Mouse (Mus musculus): ENCODE measurements around the gene Lrrc29. TPM values are rescaled to one million over a fixed set of nuclear protein-coding genes. Genes with fewer than 3 reads are reported as not detected.
A peak's percentile ranks its signal among the peaks of the same experiment; 100 is the strongest.

Gene Lrrc29
- polyA plus RNA-seq (2015; fragmentation: Nextera tagmentation; extraction: Ambion mirVana), result 4.2 and 7.5 TPM in 2 replicates

- H3K9me3 ChIP-seq (ENCODE audit: low read length), result no peaks in the 10 kb centered on the region
- ATAC-seq (peak; percentile 92), DNase-seq (ENCODE audit: low spot score) (peak; percentile 99)
- H3K9ac ChIP-seq (replicated peaks; ENCODE audit: low read depth), result peak within 1 kb of the TSS; percentile 84
- peak within 1 kb of the TSS; percentile 82 for H3K4me3 ChIP-seq (ENCODE audit: low read depth, low read length)
- H3K4me2 ChIP-seq (replicated peaks; ENCODE audit: low read depth, low read length), result peak within 1 kb of the TSS; percentile 79
- H3K27ac ChIP-seq (ENCODE audit: low read length), result peak within 1 kb of the TSS; percentile 80
- TF ChIP-seq EP300 (IDR thresholded peaks at IDR 0.05), result no peak
- peak; percentile 81 for TF ChIP-seq CTCF (IDR thresholded peaks at IDR 0.05)
- H3K27me3 ChIP-seq (replicated peaks; ENCODE audit: insufficient read depth, low read length), result no peaks in the 10 kb centered on the region
- H3K36me3 ChIP-seq (ENCODE audit: insufficient read depth, low read length), result peaks cover 27% of the 10 kb centered on the region
- H3K4me1 ChIP-seq (ENCODE audit: insufficient read depth, low read depth, low read length), result peaks cover 8% of the 10 kb centered on the region; the same call in 1 of the 2 replicates
- WGBS, result under 1% methylated on average over 36 of the region's 36 CpGs
Observed at GRCm38 (mm10) chr8:105326141-105326672, at the start of gene Lrrc29, which contains the start of gene Tmem208. Lrrc29 (minus strand) TSS chr8:105326278. Tmem208 (plus strand) TSS chr8:105326354.

GRCm38 (mm10) chr8:105374513-105374966 is 48.5 kb upstream of the Lrrc29 start:
- Histone ChIP-seq H3K4me2 (replicated peaks; ENCODE audit: low read depth, low read length) (peak overlapping the region; percentile 27; the same call in 1 of the 2 replicates), H3K27me3 (replicated peaks; ENCODE audit: insufficient read depth, low read length) (no peaks in the 10 kb centered on the region), H3K9ac (replicated peaks; ENCODE audit: low read depth) (no peak overlapping the region), H3K27ac (ENCODE audit: low read length) (no peak overlapping the region), H3K9me3 (ENCODE audit: low read length) (no peaks in the 10 kb centered on the region), H3K4me1 (ENCODE audit: insufficient read depth, low read depth, low read length) (0 out of 2 replicates have a peak, but pooled peaks cover 3% of the 10 kb centered on the region), H3K4me3 (ENCODE audit: low read depth, low read length) (no peak overlapping the region), H3K36me3 (ENCODE audit: insufficient read depth, low read length) (no peaks in the 10 kb centered on the region)
- TF ChIP-seq CTCF (IDR thresholded peaks at IDR 0.05) (peak; percentile 82), EP300 (IDR thresholded peaks at IDR 0.05) (no peak)
- peak; percentile 55 for DNase-seq (ENCODE audit: low spot score)
- peak; percentile 70 for ATAC-seq
- 38% methylated on average over 33 of the region's 33 CpGs for WGBS

- Histone ChIP-seq H3K27me3 (replicated peaks; ENCODE audit: insufficient read depth, low read length) (no peaks in the 10 kb centered on the region), H3K4me2 (replicated peaks; ENCODE audit: low read depth, low read length) (no peak within 1 kb of the TSS), H3K27ac (ENCODE audit: low read length) (no peak within 1 kb of the TSS), H3K36me3 (ENCODE audit: insufficient read depth, low read length) (no peaks in the 10 kb centered on the region), H3K9ac (replicated peaks; ENCODE audit: low read depth) (no peak within 1 kb of the TSS), H3K9me3 (ENCODE audit: low read length) (no peaks in the 10 kb centered on the region), H3K4me3 (ENCODE audit: low read depth, low read length) (no peak within 1 kb of the TSS), H3K4me1 (ENCODE audit: insufficient read depth, low read depth, low read length) (no peaks in the 10 kb centered on the region)
- WGBS, result 34% methylated on average over 2 of the region's 2 CpGs
- DNase-seq (ENCODE audit: low spot score) (no peak), ATAC-seq (no peak)
- TF ChIP-seq EP300 (IDR thresholded peaks at IDR 0.05) (no peak), CTCF (IDR thresholded peaks at IDR 0.05) (no peak)
Observed at GRCm38 (mm10) chr8:105373032-105373431, 47.0 kb upstream of the Lrrc29 start, which contains the start of gene Plekhg4. Plekhg4 (plus strand) TSS chr8:105373274.

GRCm38 (mm10) chr8:105372473-105372872 is 46.4 kb upstream of the Lrrc29 start:
- no peaks in the 10 kb centered on the region for H3K36me3 ChIP-seq (ENCODE audit: insufficient read depth, low read length)
- H3K27ac ChIP-seq (ENCODE audit: low read length), result no peak overlapping the region
- no peaks in the 10 kb centered on the region for H3K4me1 ChIP-seq (ENCODE audit: insufficient read depth, low read depth, low read length)
- no peak overlapping the region for H3K4me3 ChIP-seq (ENCODE audit: low read depth, low read length)
- H3K9me3 ChIP-seq (ENCODE audit: low read length), result no peaks in the 10 kb centered on the region
- ATAC-seq (no peak), DNase-seq (ENCODE audit: low spot score) (no peak)
- TF ChIP-seq CTCF (IDR thresholded peaks at IDR 0.05), result no peak
- no peak for TF ChIP-seq EP300 (IDR thresholded peaks at IDR 0.05)
- WGBS, result 67% methylated on average over 9 of the region's 9 CpGs
- no peaks in the 10 kb centered on the region for H3K27me3 ChIP-seq (replicated peaks; ENCODE audit: insufficient read depth, low read length)
- no peak overlapping the region for H3K9ac ChIP-seq (replicated peaks; ENCODE audit: low read depth)
- H3K4me2 ChIP-seq (replicated peaks; ENCODE audit: low read depth, low read length), result no peak overlapping the region

- H3K4me1 ChIP-seq (ENCODE audit: insufficient read depth, low read depth, low read length), result no peaks in the 10 kb centered on the region
- H3K9me3 ChIP-seq (ENCODE audit: low read length), result no peaks in the 10 kb centered on the region
- no peaks in the 10 kb centered on the region for H3K36me3 ChIP-seq (ENCODE audit: insufficient read depth, low read length)
- H3K27me3 ChIP-seq (replicated peaks; ENCODE audit: insufficient read depth, low read length), result no peaks in the 10 kb centered on the region
- TF ChIP-seq CTCF (IDR thresholded peaks at IDR 0.05) (peak; percentile 71), EP300 (IDR thresholded peaks at IDR 0.05) (no peak)
- ATAC-seq (no peak), DNase-seq (ENCODE audit: low spot score) (peak; percentile 54)
- H3K4me3 ChIP-seq (ENCODE audit: low read depth, low read length), result no peak overlapping the region
- H3K27ac ChIP-seq (ENCODE audit: low read length), result no peak overlapping the region
- no peak overlapping the region for H3K4me2 ChIP-seq (replicated peaks; ENCODE audit: low read depth, low read length)
- WGBS, result 75% methylated on average over 2 of the region's 2 CpGs
- H3K9ac ChIP-seq (replicated peaks; ENCODE audit: low read depth), result no peak overlapping the region
Observed at GRCm38 (mm10) chr8:105367107-105367506, 41.0 kb upstream of the Lrrc29 start.

- TF ChIP-seq CTCF (IDR thresholded peaks at IDR 0.05) (no peak), EP300 (IDR thresholded peaks at IDR 0.05) (no peak)
- Histone ChIP-seq H3K27ac (ENCODE audit: low read length) (no peak overlapping the region), H3K27me3 (replicated peaks; ENCODE audit: insufficient read depth, low read length) (no peaks in the 10 kb centered on the region), H3K4me1 (ENCODE audit: insufficient read depth, low read depth, low read length) (no peaks in the 10 kb centered on the region), H3K9ac (replicated peaks; ENCODE audit: low read depth) (no peak overlapping the region), H3K36me3 (ENCODE audit: insufficient read depth, low read length) (no peaks in the 10 kb centered on the region), H3K9me3 (ENCODE audit: low read length) (no peaks in the 10 kb centered on the region), H3K4me3 (ENCODE audit: low read depth, low read length) (no peak overlapping the region), H3K4me2 (replicated peaks; ENCODE audit: low read depth, low read length) (no peak overlapping the region)
- ATAC-seq (no peak), DNase-seq (ENCODE audit: low spot score) (peak; percentile 44)
- 35% methylated on average over 12 of the region's 12 CpGs for WGBS
Observed at GRCm38 (mm10) chr8:105361751-105362702, 35.9 kb upstream of the Lrrc29 start.
